Mouse (Mus musculus) embryonic fibroblast, embryonic 13.5 days (primary cell): ENCODE measurements around the gene Ush2a.

Experiments used
- CTCF ChIP-seq: IDR thresholded peaks from 2 replicates; pipeline ENCODE4 v1.5.1; 2011; ENCODE audit warnings: mild to moderate bottlenecking, control low read depth, low read length, moderate library complexity, borderline replicate concordance; ENCODE audit not compliant: insufficient read depth
- POLR2A ChIP-seq: IDR thresholded peaks from 2 replicates; pipeline ENCODE4 v1.6.1; 2011; ENCODE audit warnings: low read depth, mild to moderate bottlenecking, control low read depth, low read length, moderate library complexity

DNA sequence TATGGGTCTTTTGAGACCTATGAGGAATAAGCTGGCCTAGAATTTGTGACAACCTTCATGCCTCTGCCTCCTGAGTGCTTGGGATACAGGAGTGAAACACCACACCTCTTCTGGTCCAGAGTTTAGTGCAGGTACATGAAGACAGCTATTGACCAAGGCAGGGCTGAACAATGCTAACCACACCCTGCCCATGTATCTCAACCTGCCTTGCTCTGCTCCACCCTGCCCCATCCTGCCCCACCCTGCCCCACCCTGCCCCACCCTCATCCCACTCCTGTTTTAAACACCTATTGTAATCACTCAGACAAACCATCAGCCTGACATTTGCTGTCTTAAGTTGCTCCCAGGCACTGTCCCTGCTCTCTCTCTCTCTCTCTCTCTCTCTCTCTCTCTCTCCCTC lies 344.6 kb downstream of the Ush2a start:
- no peak for TF ChIP-seq CTCF
- no peak for TF ChIP-seq POLR2A
